8 mouse cellular contexts compared by ENCODE assay signal in genomic region chr15:79243234-79244042, GRCm38 (mm10). TPM values are rescaled to one million over a fixed set of nuclear protein-coding genes. Genes with fewer than 3 reads are reported as not detected.
DNase-seq lines count a peak whose midpoint lies in the region; ATAC-seq lines count a peak whose summit lies in the region.

No protein-coding gene starts in this region.

- no peak overlapping the region for H3K27ac ChIP-seq in intestine, embryonic 15.5 days

- peaks cover 27% of the 10 kb centered on the region; the same call in 1 of the 2 replicates for H3K36me3 ChIP-seq in intestine, embryonic 15.5 days

- no peaks in the 10 kb centered on the region for H3K9me3 ChIP-seq in intestine, embryonic 15.5 days

- intact Hi-C loops in gastrocnemius, postnatal 36 days (cut with DNase I), result loop anchor here (2.0 kb wide), 1 partner anchor 223 kb away; no protein-coding TSS in a partner anchor
- intact Hi-C loops in left cerebral cortex, postnatal 14 days (cut with DNase I), result loop anchor here (2.0 kb wide), 1 partner anchor 223 kb away; no protein-coding TSS in a partner anchor

- peak overlapping the region; percentile 30; the same call in 1 of the 2 replicates for H3K4me2 ChIP-seq in intestine, embryonic 15.5 days (replicated peaks)

- H3K27me3 ChIP-seq in intestine, embryonic 15.5 days (replicated peaks), result no peaks in the 10 kb centered on the region

- 15% methylated on average over 10 of the region's 10 CpGs for WGBS in intestine, embryonic 15.5 days

- H3K4me1 ChIP-seq in intestine, embryonic 15.5 days (replicated peaks), result 0 out of 2 replicates have a peak, but pooled peaks cover 9% of the 10 kb centered on the region

- no peak overlapping the region for H3K4me3 ChIP-seq in intestine, embryonic 15.5 days (replicated peaks)

- DNase-seq in adrenal gland, adult 18-20 months (ENCODE audit: low spot score in 2 of 2), result peak; percentile 92 to 95
- peak; percentile 93 for DNase-seq in embryo, embryonic 11 days
- DNase-seq in gastrocnemius, postnatal 36 days, result peak; percentile 93 to 97
- DNase-seq in left cerebral cortex, postnatal 14 days (ENCODE audit: low spot score in 2 of 2), result peak; percentile 99 to 100
- DNase-seq in right cerebral cortex, postnatal 14 days, result peak; percentile 99
- peak; percentile 89 for DNase-seq in urinary bladder, postnatal 25 days (ENCODE audit: low spot score)

- ATAC-seq in intestine, embryonic 15.5 days, result peak; percentile 97
- ATAC-seq in megakaryocyte-erythroid progenitor cell, adult 5-6 weeks (replicated peaks; ENCODE audit: low FRiP score, low TSS enrichment, poor library complexity, severe bottlenecking), result peak; percentile 96

- no peak overlapping the region for H3K9ac ChIP-seq in intestine, embryonic 15.5 days

RNA-seq across cellular contexts. Expression of gene Slc16a8, which starts 11.1 kb away (rescaled TPM):
- total RNA-seq in adrenal gland, adult 18-20 months (2021), result not detected
- under 1 TPM in 1 of 2 experiments, not detected in 1; 0.18 TPM for total RNA-seq in gastrocnemius, postnatal 36 days (2021)
- polyA plus RNA-seq in intestine, embryonic 15.5 days (2015; fragmentation: Nextera tagmentation; extraction: Ambion mirVana), result 0.16 TPM in 1 of 2 replicates, not detected in the other
- not detected for total RNA-seq in left cerebral cortex, postnatal 14 days (2021)
- total RNA-seq in megakaryocyte-erythroid progenitor cell, adult 5-6 weeks (2014; fragmentation: Nextera tagmentation), result not detected in 2 replicates
- total RNA-seq in megakaryocyte-erythroid progenitor cell, adult 5-6 weeks (2017), result not detected in 2 replicates

RNA-seq across cellular contexts. Expression of gene Gm49486, which starts 14.2 kb away (rescaled TPM):
- total RNA-seq in adrenal gland, adult 18-20 months (2021), result under 1 TPM in 1 of 2 experiments, not detected in 1; 0.29 TPM
- under 1 TPM in 1 of 2 experiments, not detected in 1; 0.46 TPM for total RNA-seq in gastrocnemius, postnatal 36 days (2021)
- 0.27 and 0.35 TPM in 2 replicates for polyA plus RNA-seq in intestine, embryonic 15.5 days (2015; fragmentation: Nextera tagmentation; extraction: Ambion mirVana)
- total RNA-seq in left cerebral cortex, postnatal 14 days (2021), result 1 to 10 TPM in 1 of 2 experiments, under 1 TPM in 1; 0.94 to 1.2 TPM
- not detected in 2 replicates for total RNA-seq in megakaryocyte-erythroid progenitor cell, adult 5-6 weeks (2014; fragmentation: Nextera tagmentation)
- 0.08 TPM in 1 of 2 replicates, not detected in the other for total RNA-seq in megakaryocyte-erythroid progenitor cell, adult 5-6 weeks (2017)

RNA-seq across cellular contexts. Expression of gene Pick1, which starts 14.5 kb away (rescaled TPM):
- total RNA-seq in adrenal gland, adult 18-20 months (2021), result 10 to 100 TPM; 15.7 to 18.4 TPM
- total RNA-seq in gastrocnemius, postnatal 36 days (2021), result 10 to 100 TPM; 26.9 to 30.9 TPM
- polyA plus RNA-seq in intestine, embryonic 15.5 days (2015; fragmentation: Nextera tagmentation; extraction: Ambion mirVana), result 44.2 and 50.1 TPM in 2 replicates
- total RNA-seq in left cerebral cortex, postnatal 14 days (2021), result 10 to 100 TPM; 52.0 to 56.4 TPM
- total RNA-seq in megakaryocyte-erythroid progenitor cell, adult 5-6 weeks (2014; fragmentation: Nextera tagmentation), result 15.8 and 20.9 TPM in 2 replicates
- total RNA-seq in megakaryocyte-erythroid progenitor cell, adult 5-6 weeks (2017), result 8.9 and 11.4 TPM in 2 replicates

RNA-seq across cellular contexts. Expression of gene Baiap2l2, which starts 41.9 kb away (rescaled TPM):
- total RNA-seq in adrenal gland, adult 18-20 months (2021), result under 1 TPM; 0.13 to 0.93 TPM
- 1 to 10 TPM; 1.0 to 1.5 TPM for total RNA-seq in gastrocnemius, postnatal 36 days (2021)
- 12.3 and 14.7 TPM in 2 replicates for polyA plus RNA-seq in intestine, embryonic 15.5 days (2015; fragmentation: Nextera tagmentation; extraction: Ambion mirVana)
- total RNA-seq in left cerebral cortex, postnatal 14 days (2021), result 1 to 10 TPM; 3.3 to 7.0 TPM
- total RNA-seq in megakaryocyte-erythroid progenitor cell, adult 5-6 weeks (2014; fragmentation: Nextera tagmentation), result not detected in 2 replicates
- total RNA-seq in megakaryocyte-erythroid progenitor cell, adult 5-6 weeks (2017), result not detected in 2 replicates
